Mouse (Mus musculus): ENCODE data around the gene Zcchc24. TPM values are rescaled to one million over a fixed set of nuclear protein-coding genes. Genes with fewer than 3 reads are reported as not detected.

Gene Zcchc24
- total RNA-seq, 2 experiments from 2014 or later: 0.92 to 1.2 TPM

DNA sequence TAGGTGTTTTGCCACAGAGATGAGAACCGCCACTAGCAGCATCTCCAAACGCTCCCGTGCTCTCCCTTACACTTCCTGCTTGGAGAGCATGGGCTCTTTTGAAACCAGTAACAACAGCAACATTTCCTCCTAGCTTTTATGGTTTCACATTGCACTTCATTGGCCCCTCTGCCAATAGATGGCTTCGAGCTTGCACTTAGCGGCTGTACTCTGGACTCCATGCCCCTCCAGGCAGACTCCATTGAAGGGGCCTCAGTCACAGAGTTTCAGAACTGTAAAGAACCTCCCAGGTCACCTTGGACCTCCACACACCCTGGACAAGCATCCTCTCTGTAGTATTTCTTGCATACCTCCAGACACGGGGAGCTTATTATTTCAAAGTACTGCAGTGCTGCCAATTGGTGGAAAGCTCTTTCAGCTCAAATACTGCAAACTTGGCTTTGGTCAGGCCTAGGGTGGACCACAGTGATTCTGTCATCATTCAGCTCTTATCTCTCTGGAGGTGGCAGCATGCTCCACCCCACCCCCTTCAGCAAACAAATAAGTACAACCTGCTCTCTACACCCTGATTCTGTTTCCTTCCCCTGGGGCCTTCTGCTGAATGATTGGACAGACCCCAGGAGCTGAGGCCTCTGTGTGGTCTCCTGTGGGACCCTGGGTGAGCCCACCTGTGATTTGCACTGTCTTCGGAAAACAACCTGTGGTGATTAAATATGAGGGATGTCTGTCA lies 82.5 kb downstream of the Zcchc24 start:
- ATAC-seq (replicated peaks; ENCODE audit: poor library complexity): peak; percentile 42; the same call in 1 of the 2 replicates

DNA sequence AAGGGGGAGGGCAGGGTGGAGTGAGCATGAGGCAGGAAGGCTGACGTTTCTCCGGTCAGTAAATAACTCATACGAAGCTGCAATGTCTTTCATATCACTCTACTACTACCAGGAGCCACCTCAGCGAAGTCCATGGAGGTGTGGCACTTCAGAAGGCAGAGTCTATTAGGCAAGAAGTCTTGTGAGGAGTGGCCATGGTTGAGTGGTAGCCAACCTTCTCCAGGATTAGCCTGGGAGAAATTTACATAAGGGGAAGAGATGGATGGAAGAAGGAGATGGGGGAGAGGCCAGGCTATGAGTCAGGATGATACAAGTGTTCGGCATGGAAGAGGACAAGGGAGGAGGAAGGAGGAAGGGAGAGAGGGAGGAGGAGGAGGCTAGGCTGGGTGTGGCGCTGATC lies 86.8 kb downstream of the Zcchc24 start:
- no peak for ATAC-seq (replicated peaks; ENCODE audit: poor library complexity)

DNA sequence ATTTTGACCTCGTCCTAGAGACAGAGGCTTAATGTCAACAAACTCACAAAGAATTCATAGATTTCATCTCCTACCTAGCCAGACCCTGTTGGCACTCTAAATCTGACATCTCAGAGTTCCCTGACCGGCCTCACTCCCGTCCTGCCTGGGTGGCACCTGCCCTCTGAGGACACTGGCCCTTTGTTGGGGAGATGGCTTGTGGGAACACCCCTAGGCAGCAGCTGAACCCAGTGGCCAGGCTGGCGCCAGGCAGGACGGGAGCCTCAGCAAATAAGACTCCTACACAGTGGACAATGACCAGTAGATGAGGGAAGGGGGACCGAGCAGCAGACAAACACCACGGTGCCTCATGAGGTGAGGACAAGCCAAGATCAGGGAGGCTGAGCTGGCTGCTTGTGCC lies 89.2 kb downstream of the Zcchc24 start:
- no peak for ATAC-seq (replicated peaks; ENCODE audit: poor library complexity)

DNA sequence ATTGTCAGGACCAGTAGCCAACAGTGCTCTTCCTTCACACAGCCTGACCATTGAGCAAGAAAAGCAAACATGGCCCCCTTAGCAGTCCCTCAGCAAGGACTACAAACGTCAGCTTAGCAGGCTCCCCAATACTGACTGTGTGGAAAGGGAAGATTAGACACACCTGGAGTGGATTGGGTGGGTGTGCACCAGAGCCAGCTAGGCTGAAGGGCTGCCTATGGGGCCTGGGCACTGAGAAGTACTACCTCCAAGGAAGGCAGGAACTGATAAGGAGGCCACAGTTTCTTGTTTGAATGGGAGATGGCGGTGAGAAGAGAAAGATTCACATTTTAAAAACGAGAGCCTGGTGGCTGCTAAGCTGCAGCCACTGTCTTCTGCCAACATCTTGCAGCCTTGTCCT lies 101.3 kb downstream of the Zcchc24 start:
- peak; percentile 87 for ATAC-seq (replicated peaks; ENCODE audit: poor library complexity)

DNA sequence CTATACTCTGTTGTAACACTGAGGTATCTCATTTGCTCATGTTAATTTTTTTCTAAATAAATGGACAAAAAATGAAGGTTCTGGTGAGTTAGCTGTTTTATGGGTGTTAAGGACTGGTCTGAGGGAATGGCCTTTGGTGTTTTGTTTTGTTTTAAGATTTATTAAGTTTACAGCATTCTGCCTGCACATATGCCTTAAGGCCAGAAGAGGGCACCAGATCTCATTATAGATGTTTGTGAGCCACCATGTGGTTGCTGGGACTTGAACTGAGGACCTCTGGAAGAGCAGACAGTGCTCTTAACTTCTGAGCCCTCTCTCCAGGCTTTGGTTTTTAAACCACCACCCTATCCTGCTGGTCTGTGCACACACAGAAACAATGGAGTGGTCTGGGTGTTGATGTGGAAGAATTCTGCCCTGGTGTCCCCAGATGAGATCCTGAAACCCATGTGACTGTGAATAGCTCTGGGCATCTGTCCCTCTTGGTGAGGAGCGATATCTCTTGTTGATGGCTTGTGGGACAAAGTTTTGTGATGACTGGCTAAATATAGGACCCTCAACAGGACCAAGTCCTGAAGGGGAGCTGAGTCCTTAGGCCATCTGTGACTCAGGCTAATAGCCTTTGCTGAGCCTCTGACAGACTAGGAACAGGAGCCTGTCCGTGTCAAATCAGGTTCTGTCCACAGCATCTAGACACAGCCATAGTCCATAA lies 102.0 kb downstream of the Zcchc24 start:
- ATAC-seq (replicated peaks; ENCODE audit: poor library complexity): 0 out of 2 replicates have a peak, but pooled peaks have one; percentile 33

DNA sequence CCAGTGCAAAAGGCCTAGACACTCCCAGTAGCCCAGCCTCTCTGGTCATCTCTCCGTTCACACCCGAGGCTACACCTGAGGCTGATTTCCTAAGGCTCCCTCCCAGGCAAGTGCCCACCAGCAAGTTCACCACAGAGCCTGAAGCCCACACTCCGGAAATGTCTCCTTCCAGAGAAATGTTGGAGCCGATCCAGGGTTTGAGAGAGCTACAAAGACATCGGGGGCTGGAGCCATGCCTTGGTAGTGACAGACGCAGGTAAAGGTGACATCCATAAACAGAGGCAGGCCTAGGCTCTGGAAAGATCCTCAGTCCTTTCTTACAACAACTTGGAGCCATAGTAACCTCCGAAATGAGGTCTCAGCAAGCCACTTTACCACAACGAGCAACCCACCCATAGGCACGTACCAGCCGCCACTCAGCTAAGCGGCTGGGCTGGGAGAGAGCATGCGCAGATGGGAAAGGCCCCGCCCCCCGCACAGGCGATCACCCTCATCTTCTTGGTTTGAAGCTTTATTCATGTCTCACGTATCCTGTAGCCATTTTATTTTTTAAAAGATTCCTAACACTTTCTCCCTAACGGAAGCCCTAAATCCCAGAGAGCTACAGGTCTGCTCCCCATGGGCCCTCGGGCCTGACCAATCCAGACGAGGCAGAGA lies 103.4 kb downstream of the Zcchc24 start:
- no peak for ATAC-seq (replicated peaks; ENCODE audit: poor library complexity)

DNA sequence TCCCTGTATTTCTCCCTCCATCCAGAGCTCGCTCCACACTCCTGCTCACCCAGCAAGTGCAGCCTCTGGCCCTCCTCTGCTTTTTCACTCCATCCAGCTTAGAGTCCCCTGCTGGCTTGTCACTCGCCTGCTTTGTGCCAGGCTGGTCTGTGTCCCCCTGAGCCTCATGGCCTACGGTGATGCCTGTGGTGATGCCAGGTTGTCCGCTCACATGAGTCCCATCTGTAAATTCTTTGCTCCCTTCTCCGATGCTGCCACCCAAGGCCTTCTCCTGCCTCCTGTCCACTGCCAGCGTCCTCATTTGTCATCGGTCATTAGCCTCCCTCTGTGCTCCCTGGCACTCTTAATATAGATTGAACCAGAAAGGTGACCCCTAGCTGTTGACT lies 104.5 kb downstream of the Zcchc24 start:
- ATAC-seq (replicated peaks; ENCODE audit: poor library complexity): no peak

DNA sequence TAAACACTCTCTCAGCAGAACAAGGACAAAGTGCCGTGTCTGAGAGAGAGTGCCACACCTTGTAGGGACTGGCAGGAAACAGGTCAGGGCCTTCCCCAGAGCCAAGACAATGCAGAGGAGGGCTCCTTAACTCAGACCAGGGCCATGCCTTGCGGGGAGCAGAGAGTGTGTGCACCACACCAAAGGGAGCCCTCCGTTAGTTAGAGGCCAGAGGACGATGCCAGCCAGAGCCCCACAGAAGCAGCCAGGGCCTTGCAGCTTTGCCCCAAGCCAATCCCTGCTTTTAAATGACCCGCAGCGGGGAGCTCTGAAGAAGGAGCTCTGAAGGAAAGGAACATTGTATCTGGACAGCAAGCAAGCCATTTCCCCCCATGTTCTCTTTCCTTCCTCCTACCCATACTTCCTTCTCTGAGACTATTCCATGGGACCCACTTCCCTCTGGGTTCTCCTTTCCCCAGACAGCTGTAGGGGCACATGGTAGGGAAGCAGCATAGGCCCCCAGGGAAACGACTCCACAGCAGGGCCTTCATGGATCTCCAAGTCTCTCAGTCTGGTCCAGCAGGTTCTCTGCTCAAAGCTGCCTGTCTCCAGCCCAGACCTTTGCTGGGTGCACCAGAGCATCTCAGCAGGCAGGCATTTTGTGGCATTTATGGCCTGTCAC lies 105.1 kb downstream of the Zcchc24 start:
- ATAC-seq (replicated peaks; ENCODE audit: poor library complexity): no peak

Other genes with a start within 250 kb of the Zcchc24 start
- gene Ppif, start 74.9 kb downstream of the Zcchc24 start, total RNA-seq (2015): 87.8 and 114 TPM in 2 replicates
- 20.4 and 31.9 TPM in 2 replicates for gene Ppif, start 74.9 kb downstream of the Zcchc24 start, total RNA-seq (2017)
- gene Anxa11, start 73.1 kb upstream of the Zcchc24 start, total RNA-seq (2015): 36.5 and 37.1 TPM in 2 replicates
- gene Anxa11, start 73.1 kb upstream of the Zcchc24 start, total RNA-seq (2017): 7.3 and 8.1 TPM in 2 replicates
- not detected in 2 replicates for gene Plac9a, start 134.1 kb upstream of the Zcchc24 start, total RNA-seq (2015)
- not detected in 2 replicates for gene Plac9a, start 134.1 kb upstream of the Zcchc24 start, total RNA-seq (2017)
- gene Tmem254a, start 158.6 kb upstream of the Zcchc24 start, total RNA-seq (2015): 12.2 and 18.6 TPM in 2 replicates
- gene Tmem254a, start 158.6 kb upstream of the Zcchc24 start, total RNA-seq (2017): 1.0 and 1.2 TPM in 2 replicates
- not detected in 2 replicates for gene Cphx1, start 169.3 kb upstream of the Zcchc24 start, total RNA-seq (2015)
- not detected in 2 replicates for gene Cphx1, start 169.3 kb upstream of the Zcchc24 start, total RNA-seq (2017)
- gene Duxbl1, start 209.5 kb upstream of the Zcchc24 start, total RNA-seq (2015): not detected in 2 replicates
- gene Duxbl1, start 209.5 kb upstream of the Zcchc24 start, total RNA-seq (2017): not detected in 2 replicates

Measured in megakaryocyte progenitor cell, adult 5-6 weeks (primary cell).